Mouse (Mus musculus) kidney, postnatal 0 days (tissue): ENCODE data around the gene Abcb9. TPM values are rescaled to one million over a fixed set of nuclear protein-coding genes. Genes with fewer than 3 reads are reported as not detected.
A peak's percentile ranks its signal among the peaks of the same experiment; 100 is the strongest.

Source experiments
- ATAC-seq: fragments of 200-750 bp; cut with Nextera tagmentation; replicated peaks from 2 replicates; pipeline ENCODE4 v1.8.0; 2017; ENCODE audit warnings: low read depth, moderate number of reproducible peaks, moderate TSS enrichment, moderate library complexity; ENCODE audit not compliant: low FRiP score
- DNase-seq: peaks from one replicate; pipeline ENCODE4 v3.0.0-alpha.2; 2016; ENCODE audit warnings: low spot score
- H3K27ac ChIP-seq: fragments of 300-500 bp; sonication (generic); 2 replicates; pipeline ENCODE4 v1.5.1; 2014; ENCODE audit warnings: mild to moderate bottlenecking
- H3K27me3 ChIP-seq: fragments of 300-500 bp; sonication (generic); 2 replicates; pipeline ENCODE4 v1.6.1; 2014; ENCODE audit warnings: low read length, mixed read lengths; ENCODE audit not compliant: insufficient read depth
- H3K36me3 ChIP-seq: fragments of 300-500 bp; sonication (generic); 2 replicates; pipeline ENCODE4 v1.6.1; 2014; ENCODE audit warnings: low read length, mixed read lengths; ENCODE audit not compliant: insufficient read depth
- H3K4me1 ChIP-seq: fragments of 300-500 bp; sonication (generic); replicated peaks from 2 replicates; pipeline ENCODE4 v1.6.1; 2014; ENCODE audit warnings: antibody characterized with exemption, low read length, mixed read lengths; ENCODE audit not compliant: insufficient read depth
- H3K4me2 ChIP-seq: fragments of 300-500 bp; sonication (generic); 2 replicates; pipeline ENCODE4 v1.6.1; 2014; ENCODE audit warnings: mild to moderate bottlenecking, low read length, moderate library complexity, mixed read lengths
- H3K4me3 ChIP-seq: fragments of 300-500 bp; sonication (generic); replicated peaks from 2 replicates; pipeline ENCODE4 v1.5.1; 2014; ENCODE audit warnings: low read depth, low read length
- H3K9ac ChIP-seq: fragments of 300-500 bp; sonication (generic); 2 replicates; pipeline ENCODE4 v1.6.1; 2014; ENCODE audit warnings: low read depth, low read length
- H3K9me3 ChIP-seq: fragments of 300-500 bp; sonication (generic); replicated peaks from 2 replicates; pipeline ENCODE4 v1.6.1; 2016; ENCODE audit warnings: low read length, inconsistent platforms, mixed read lengths
- CTCF ChIP-seq: IDR thresholded peaks from 2 replicates; pipeline ENCODE4 v1.5.1; 2016; ENCODE audit warnings: antibody characterized with exemption, low read depth, mild to moderate bottlenecking, moderate library complexity
- WGBS: fragments of 180-500 bp; shearing (Covaris S2); extraction: QIAGEN DNeasy Blood & Tissue Kit; methylation state at CpG from one replicate; pipeline ENCODE4 v1.1.7; 2014; 5-methylcytosine and 5-hydroxymethylcytosine counted together
- polyA plus RNA-seq: library from polyadenylated mRNA; unstranded; fragments of >200 nt; fragmentation: Nextera tagmentation; extraction: Ambion mirVana; gene quantifications from 2 replicates; pipeline ENCODE4 v1.2.1, GENCODE M21; 2015

Abcb9 gene
- polyA plus RNA-seq, 1 experiment from 2014 or later, result 3.3 TPM

DNA sequence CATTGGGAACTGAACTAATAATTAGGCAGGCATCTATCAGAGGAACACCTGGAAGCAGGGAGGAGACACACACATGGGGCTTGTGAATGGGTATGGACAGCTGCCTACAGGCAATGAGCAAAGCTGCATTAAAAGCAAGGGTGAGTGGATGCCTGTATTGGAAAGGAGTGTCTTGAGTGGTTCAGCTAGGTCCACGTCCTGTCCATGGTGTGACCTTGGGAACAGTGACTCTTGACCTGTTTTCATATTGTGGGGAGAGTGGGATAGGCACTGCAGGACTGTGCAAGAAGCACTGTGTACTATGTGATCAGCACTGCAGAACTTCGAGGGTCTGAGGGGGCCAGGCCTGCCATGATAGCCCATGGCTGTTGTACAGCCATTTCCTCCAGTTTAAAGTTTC lies 3.3 kb upstream of the Abcb9 start:
- 78% methylated on average over 2 of the region's 2 CpGs for WGBS
- Histone ChIP-seq H3K4me2 (no peak overlapping the region), H3K27me3 (no peaks in the 10 kb centered on the region), H3K4me3 (no peak overlapping the region), H3K27ac (no peak overlapping the region), H3K9me3 (no peaks in the 10 kb centered on the region), H3K9ac (no peak overlapping the region), H3K36me3 (no peaks in the 10 kb centered on the region), H3K4me1 (0 out of 2 replicates have a peak, but pooled peaks cover 6% of the 10 kb centered on the region)
- no peak for DNase-seq
- no peak for ATAC-seq
- no peak for TF ChIP-seq CTCF

- no peaks in the 10 kb centered on the region for H3K9me3 ChIP-seq
- no peak overlapping the region for H3K27ac ChIP-seq
- H3K4me2 ChIP-seq, result peak overlapping the region; percentile 84
- peak overlapping the region; percentile 63 for H3K9ac ChIP-seq
- peak overlapping the region; percentile 41 for H3K4me3 ChIP-seq
- DNase-seq, result no peak
- H3K36me3 ChIP-seq, result no peaks in the 10 kb centered on the region
- 0 out of 2 replicates have a peak, but pooled peaks cover 6% of the 10 kb centered on the region for H3K4me1 ChIP-seq
- H3K27me3 ChIP-seq, result no peaks in the 10 kb centered on the region
- 9% methylated on average over 19 of the region's 19 CpGs for WGBS
- TF ChIP-seq CTCF, result no peak; the same call in 1 of the 2 replicates
- ATAC-seq, result peak; percentile 60
Measured at GRCm38 (mm10) chr5:124095077-124095581, 469 bp downstream of the Abcb9 start.

GRCm38 (mm10) chr5:124093852-124094604 lies 1.6 kb downstream of the Abcb9 start:
- 88% methylated on average over 12 of the region's 12 CpGs for WGBS
- no peak for DNase-seq
- H3K9ac ChIP-seq, result no peak overlapping the region
- H3K4me2 ChIP-seq, result no peak overlapping the region
- no peaks in the 10 kb centered on the region for H3K9me3 ChIP-seq
- no peak for ATAC-seq
- no peaks in the 10 kb centered on the region for H3K27me3 ChIP-seq
- H3K4me3 ChIP-seq, result no peak overlapping the region
- no peak for TF ChIP-seq CTCF
- H3K4me1 ChIP-seq, result 0 out of 2 replicates have a peak, but pooled peaks cover 6% of the 10 kb centered on the region
- H3K36me3 ChIP-seq, result no peaks in the 10 kb centered on the region
- no peak overlapping the region for H3K27ac ChIP-seq

DNA sequence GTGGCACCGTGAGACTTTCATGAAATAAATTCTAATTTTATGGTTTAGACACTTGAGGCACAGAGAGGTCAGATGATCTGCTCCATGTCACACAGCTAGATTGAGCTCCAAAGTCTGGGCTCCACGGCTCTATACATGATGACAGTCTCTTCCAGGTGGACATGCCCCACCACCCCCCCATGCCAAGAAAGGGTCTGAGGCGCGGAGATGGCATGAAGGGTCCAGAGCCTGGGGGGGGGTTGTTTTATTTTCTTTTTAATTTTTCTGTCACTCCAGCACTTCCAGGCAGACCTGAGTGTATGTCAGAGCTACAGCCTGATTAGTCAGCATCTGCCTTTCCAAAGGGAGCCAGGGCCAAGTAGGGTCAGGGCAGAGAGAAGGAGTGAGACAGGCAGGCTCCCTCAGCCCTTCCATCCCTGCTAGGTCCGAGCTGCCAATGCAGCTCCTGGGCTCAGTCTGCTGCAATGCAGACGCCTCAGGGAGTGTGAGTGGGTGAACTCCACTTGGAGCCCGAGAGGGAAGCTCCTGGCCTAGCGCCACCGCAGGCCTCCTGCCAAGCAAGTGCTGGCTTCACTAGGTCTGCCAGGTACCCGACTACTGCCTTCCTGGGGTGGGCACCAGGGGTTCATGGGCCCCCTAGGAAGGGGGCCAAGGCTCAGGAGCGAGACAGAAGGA lies 2.3 kb downstream of the Abcb9 start:
- DNase-seq (no peak), ATAC-seq (no peak)
- WGBS, result 70% methylated on average over 11 of the region's 11 CpGs
- Histone ChIP-seq H3K4me3 (no peak overlapping the region), H3K9me3 (no peaks in the 10 kb centered on the region), H3K36me3 (no peaks in the 10 kb centered on the region), H3K9ac (no peak overlapping the region), H3K4me1 (0 out of 2 replicates have a peak, but pooled peaks cover 6% of the 10 kb centered on the region), H3K4me2 (no peak overlapping the region), H3K27ac (no peak overlapping the region), H3K27me3 (no peaks in the 10 kb centered on the region)
- no peak for TF ChIP-seq CTCF

GRCm38 (mm10) chr5:124091951-124092406 lies 3.6 kb downstream of the Abcb9 start:
- Histone ChIP-seq H3K27ac (no peak overlapping the region), H3K4me2 (no peak overlapping the region), H3K27me3 (no peaks in the 10 kb centered on the region), H3K4me3 (no peak overlapping the region), H3K36me3 (no peaks in the 10 kb centered on the region), H3K9ac (no peak overlapping the region), H3K4me1 (0 out of 2 replicates have a peak, but pooled peaks cover 6% of the 10 kb centered on the region), H3K9me3 (no peaks in the 10 kb centered on the region)
- TF ChIP-seq CTCF, result no peak
- DNase-seq (no peak), ATAC-seq (no peak)
- 61% methylated on average over 9 of the region's 9 CpGs for WGBS

GRCm38 (mm10) chr5:124089868-124090267 lies 5.7 kb downstream of the Abcb9 start:
- H3K36me3 ChIP-seq, result no peaks in the 10 kb centered on the region
- no peak overlapping the region for H3K27ac ChIP-seq
- no peak overlapping the region for H3K4me3 ChIP-seq
- H3K9me3 ChIP-seq, result no peaks in the 10 kb centered on the region
- 81% methylated on average over 23 of the region's 23 CpGs for WGBS
- H3K4me1 ChIP-seq, result 0 out of 2 replicates have a peak, but pooled peaks cover under 1% of the 10 kb centered on the region
- DNase-seq, result no peak
- no peak for ATAC-seq
- H3K9ac ChIP-seq, result no peak overlapping the region
- no peak for TF ChIP-seq CTCF
- H3K27me3 ChIP-seq, result no peaks in the 10 kb centered on the region
- no peak overlapping the region for H3K4me2 ChIP-seq
